Mouse (Mus musculus): ENCODE data around the gene Efcab1. TPM values are rescaled to one million over a fixed set of nuclear protein-coding genes. Genes with fewer than 3 reads are reported as not detected.
"Not testable (repeated sequence)": the region's sequence is repeated elsewhere in the genome, so short reads cannot be mapped to it uniquely, and the experiment has no call there.

The Efcab1 gene
- polyA plus RNA-seq, 1 experiment from 2014 or later = 15.1 TPM

GRCm38 (mm10) chr16:14940898-14941297, 34.5 kb downstream of the Efcab1 start:
- Histone ChIP-seq H3K4me3 (replicated peaks) (no peak overlapping the region), H3K27me3 (no peaks in the 10 kb centered on the region), H3K9ac (replicated peaks) (no peak overlapping the region), H3K36me3 (no peaks in the 10 kb centered on the region), H3K4me1 (replicated peaks) (no peaks in the 10 kb centered on the region), H3K9me3 (no peaks in the 10 kb centered on the region), H3K4me2 (replicated peaks) (no peak overlapping the region), H3K27ac (no peak overlapping the region)
- no peak for ATAC-seq
- WGBS = 70% methylated on average over 3 of the region's 3 CpGs

- no peaks in the 10 kb centered on the region for H3K36me3 ChIP-seq
- H3K4me1 ChIP-seq (replicated peaks) = no peaks in the 10 kb centered on the region
- no peak for ATAC-seq
- H3K9ac ChIP-seq (replicated peaks) = no peak overlapping the region
- H3K27me3 ChIP-seq = no peaks in the 10 kb centered on the region
- no peaks in the 10 kb centered on the region for H3K9me3 ChIP-seq
- H3K4me2 ChIP-seq (replicated peaks) = no peak overlapping the region
- 85% methylated on average over 2 of the region's 2 CpGs for WGBS
- no peak overlapping the region for H3K4me3 ChIP-seq (replicated peaks)
- H3K27ac ChIP-seq = no peak overlapping the region
Observed at GRCm38 (mm10) chr16:14943530-14943929, 37.1 kb downstream of the Efcab1 start.

DNA sequence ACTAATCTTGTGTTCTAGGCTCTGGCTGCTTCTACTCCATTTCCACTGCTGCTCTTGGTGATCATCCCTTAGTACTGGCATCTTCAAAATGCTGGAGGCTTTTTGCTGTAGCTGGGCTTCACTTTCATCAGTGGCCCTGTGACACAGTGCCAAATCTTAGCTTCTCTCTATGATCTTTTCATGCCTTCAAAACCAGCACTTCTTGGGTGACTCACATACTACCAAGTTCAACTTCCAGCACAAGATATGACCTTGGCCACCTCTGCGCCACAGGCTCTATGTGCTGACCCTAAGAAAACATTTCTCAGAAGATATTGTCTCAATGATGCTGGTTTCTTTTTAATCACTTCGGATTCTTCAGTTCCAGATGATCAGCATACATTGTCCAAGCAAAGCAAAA, 41.2 kb downstream of the Efcab1 start:
- not testable (repeated sequence) for H3K4me2 ChIP-seq (replicated peaks); H3K4me3 ChIP-seq (replicated peaks); H3K27me3 ChIP-seq; H3K4me1 ChIP-seq (replicated peaks); H3K9me3 ChIP-seq; H3K27ac ChIP-seq; H3K9ac ChIP-seq (replicated peaks); ATAC-seq; H3K36me3 ChIP-seq
- WGBS = 96% methylated on average over 2 of the region's 2 CpGs

- no peak overlapping the region for H3K27ac ChIP-seq
- H3K4me2 ChIP-seq (replicated peaks) = no peak overlapping the region
- H3K9ac ChIP-seq (replicated peaks) = no peak overlapping the region
- ATAC-seq = no peak
- no peaks in the 10 kb centered on the region for H3K9me3 ChIP-seq
- no peaks in the 10 kb centered on the region for H3K27me3 ChIP-seq
- 91% methylated on average over 2 of the region's 2 CpGs for WGBS
- no peak overlapping the region for H3K4me3 ChIP-seq (replicated peaks)
- no peaks in the 10 kb centered on the region for H3K4me1 ChIP-seq (replicated peaks)
- H3K36me3 ChIP-seq = no peaks in the 10 kb centered on the region
Observed at GRCm38 (mm10) chr16:14951894-14952293, 45.5 kb downstream of the Efcab1 start.

DNA sequence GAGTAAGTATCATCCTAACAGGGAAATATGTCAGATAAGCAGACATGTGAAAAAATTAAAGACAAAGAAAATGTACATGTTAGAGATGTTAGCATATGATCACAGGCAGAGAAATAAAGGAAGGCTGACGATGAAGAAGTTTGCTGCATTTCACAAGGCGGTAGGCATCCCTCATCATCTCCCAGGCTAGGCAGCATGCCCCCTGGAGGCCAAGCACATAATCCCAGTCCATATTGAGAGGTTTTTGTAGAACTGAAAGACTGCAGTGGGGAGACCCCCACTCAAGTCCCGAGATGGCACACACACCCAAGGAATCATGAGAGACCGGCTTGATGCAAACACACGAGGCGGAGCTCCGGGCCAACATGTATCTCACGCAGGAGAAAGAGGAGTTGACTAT, 53.3 kb downstream of the Efcab1 start:
- H3K27ac ChIP-seq = no peak overlapping the region
- no peaks in the 10 kb centered on the region for H3K36me3 ChIP-seq
- H3K4me1 ChIP-seq (replicated peaks) = no peaks in the 10 kb centered on the region
- ATAC-seq = no peak
- H3K27me3 ChIP-seq = no peaks in the 10 kb centered on the region
- H3K4me3 ChIP-seq (replicated peaks) = no peak overlapping the region
- 98% methylated on average over 8 of the region's 8 CpGs for WGBS
- no peak overlapping the region for H3K9ac ChIP-seq (replicated peaks)
- no peaks in the 10 kb centered on the region for H3K9me3 ChIP-seq
- no peak overlapping the region for H3K4me2 ChIP-seq (replicated peaks)

- Histone ChIP-seq H3K9me3 (no peaks in the 10 kb centered on the region), H3K27ac (no peak overlapping the region), H3K9ac (replicated peaks) (no peak overlapping the region), H3K4me2 (replicated peaks) (no peak overlapping the region), H3K27me3 (no peaks in the 10 kb centered on the region), H3K4me1 (replicated peaks) (no peaks in the 10 kb centered on the region), H3K4me3 (replicated peaks) (no peak overlapping the region), H3K36me3 (no peaks in the 10 kb centered on the region)
- no peak for ATAC-seq
- 93% methylated on average over 1 of the region's 1 CpGs for WGBS
Observed at GRCm38 (mm10) chr16:14973696-14974095, 67.3 kb downstream of the Efcab1 start.

DNA sequence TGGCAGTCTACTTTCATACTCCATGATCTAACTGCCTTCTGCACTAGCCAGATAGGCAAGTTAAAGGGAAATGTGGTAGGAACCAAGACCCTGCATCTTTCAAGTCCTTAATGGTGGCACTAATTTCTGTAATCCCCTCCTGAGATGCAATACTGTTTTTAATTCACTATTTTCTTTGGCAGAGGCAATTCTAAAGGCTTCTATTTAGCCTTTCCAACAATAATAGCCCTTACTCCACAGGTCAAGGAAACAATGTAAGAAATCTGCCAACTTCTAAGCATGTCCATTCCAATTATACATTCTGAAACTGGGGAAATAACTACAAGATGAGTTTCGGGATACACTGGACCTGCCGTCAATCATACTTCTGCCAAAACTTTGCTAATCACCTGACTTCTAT, 72.8 kb downstream of the Efcab1 start:
- H3K36me3 ChIP-seq = no peaks in the 10 kb centered on the region
- no peak overlapping the region for H3K27ac ChIP-seq
- ATAC-seq = no peak
- no peaks in the 10 kb centered on the region for H3K27me3 ChIP-seq
- no peak overlapping the region for H3K4me2 ChIP-seq (replicated peaks)
- no peak overlapping the region for H3K9ac ChIP-seq (replicated peaks)
- H3K9me3 ChIP-seq = no peaks in the 10 kb centered on the region
- WGBS = 92% methylated on average over 2 of the region's 2 CpGs
- H3K4me3 ChIP-seq (replicated peaks) = no peak overlapping the region
- no peaks in the 10 kb centered on the region for H3K4me1 ChIP-seq (replicated peaks)

- H3K27ac ChIP-seq = no peak overlapping the region
- H3K4me2 ChIP-seq (replicated peaks) = no peak overlapping the region
- H3K4me3 ChIP-seq (replicated peaks) = no peak overlapping the region
- 87% methylated on average over 6 of the region's 6 CpGs for WGBS
- no peaks in the 10 kb centered on the region for H3K4me1 ChIP-seq (replicated peaks)
- no peak overlapping the region for H3K9ac ChIP-seq (replicated peaks)
- ATAC-seq = no peak
- H3K27me3 ChIP-seq = no peaks in the 10 kb centered on the region
- no peaks in the 10 kb centered on the region for H3K9me3 ChIP-seq
- no peaks in the 10 kb centered on the region for H3K36me3 ChIP-seq
Observed at GRCm38 (mm10) chr16:14989614-14990268, 83.3 kb downstream of the Efcab1 start.

GRCm38 (mm10) chr16:14991001-14991400, 84.6 kb downstream of the Efcab1 start:
- WGBS = 82% methylated on average over 3 of the region's 3 CpGs
- ATAC-seq = no peak
- Histone ChIP-seq H3K27me3 (no peaks in the 10 kb centered on the region), H3K27ac (no peak overlapping the region), H3K9me3 (no peaks in the 10 kb centered on the region), H3K4me1 (replicated peaks) (no peaks in the 10 kb centered on the region), H3K36me3 (no peaks in the 10 kb centered on the region), H3K9ac (replicated peaks) (no peak overlapping the region), H3K4me2 (replicated peaks) (no peak overlapping the region), H3K4me3 (replicated peaks) (no peak overlapping the region)

GRCm38 (mm10) chr16:14992461-14993107, 86.2 kb downstream of the Efcab1 start:
- no peaks in the 10 kb centered on the region for H3K9me3 ChIP-seq
- no peak for ATAC-seq
- H3K4me1 ChIP-seq (replicated peaks) = no peaks in the 10 kb centered on the region
- no peaks in the 10 kb centered on the region for H3K27me3 ChIP-seq
- no peak overlapping the region for H3K4me2 ChIP-seq (replicated peaks)
- no peak overlapping the region for H3K9ac ChIP-seq (replicated peaks)
- no peaks in the 10 kb centered on the region for H3K36me3 ChIP-seq
- no peak overlapping the region for H3K27ac ChIP-seq
- 66% methylated on average over 3 of the region's 3 CpGs for WGBS
- no peak overlapping the region for H3K4me3 ChIP-seq (replicated peaks)

GRCm38 (mm10) chr16:15014724-15015123, 108.3 kb downstream of the Efcab1 start:
- no peak overlapping the region for H3K4me2 ChIP-seq (replicated peaks)
- 88% methylated on average over 2 of the region's 2 CpGs for WGBS
- H3K27me3 ChIP-seq = no peaks in the 10 kb centered on the region
- H3K9ac ChIP-seq (replicated peaks) = no peak overlapping the region
- no peaks in the 10 kb centered on the region for H3K4me1 ChIP-seq (replicated peaks)
- H3K9me3 ChIP-seq = no peaks in the 10 kb centered on the region
- no peak overlapping the region for H3K4me3 ChIP-seq (replicated peaks)
- ATAC-seq = no peak
- no peaks in the 10 kb centered on the region for H3K36me3 ChIP-seq
- H3K27ac ChIP-seq = no peak overlapping the region

Measured in midbrain, embryonic 13.5 days (tissue).